ENCODE assay signal across 9 mouse cellular contexts in genomic region chr1:82429061-82429460, GRCm38 (mm10).
A peak's percentile ranks its signal among the peaks of the same experiment; 100 is the strongest.
DNase-seq lines count a peak whose midpoint lies in the region; ATAC-seq lines count a peak whose summit lies in the region.
"Had no signal": no experiment of that assay in that cellular context is flagged by ENCODE, and none has a peak within 500 bp of the region (broad histone marks: within the 10 kb centered on the region; RNA-seq: fewer than 3 reads in every experiment).

No protein-coding gene starts in this region.

- no peak overlapping the region for H3K4me2 ChIP-seq in hindbrain, embryonic 13.5 days
- H3K4me2 ChIP-seq: neural tube, embryonic 12.5 days had no signal

- H3K4me3 ChIP-seq in hindbrain, embryonic 13.5 days, result no peak overlapping the region
- H3K4me3 ChIP-seq: neural tube, embryonic 12.5 days had no signal

- no peaks in the 10 kb centered on the region for H3K36me3 ChIP-seq in hindbrain, embryonic 13.5 days
- H3K36me3 ChIP-seq: neural tube, embryonic 12.5 days had no signal

- H3K9me3 ChIP-seq in hindbrain, embryonic 13.5 days, result no peaks in the 10 kb centered on the region
- H3K9me3 ChIP-seq: neural tube, embryonic 12.5 days had no signal

- 56% methylated on average over 1 of the region's 1 CpGs for WGBS in hindbrain, embryonic 13.5 days

- H3K27me3 ChIP-seq in hindbrain, embryonic 13.5 days, result no peaks in the 10 kb centered on the region
- H3K27me3 ChIP-seq: neural tube, embryonic 12.5 days had no signal

- DNase-seq in heart, postnatal 4 days, result peak; percentile 44
- DNase-seq in heart, adult 9 months (ENCODE audit: low spot score in 2 of 2), result no peak
- peak; percentile 19 for DNase-seq in R1 (ENCODE audit: low read depth, low spot score)
- DNase-seq in kidney, adult 11 months, result peak; percentile 69
- peak; percentile 76 for DNase-seq in lung, postnatal 10 days
- DNase-seq in spleen, adult 18-20 months, result no peak

- ATAC-seq in hindbrain, embryonic 13.5 days (ENCODE audit: low FRiP score), result no peak
- ATAC-seq in cerebellum, adult (ENCODE audit: insufficient number of reproducible peaks, low FRiP score, low TSS enrichment), result no peak

- no peak overlapping the region for H3K27ac ChIP-seq in hindbrain, embryonic 13.5 days
- H3K27ac ChIP-seq: neural tube, embryonic 12.5 days had no signal

- H3K4me1 ChIP-seq in hindbrain, embryonic 13.5 days (replicated peaks), result peaks cover 6% of the 10 kb centered on the region; the same call in 1 of the 2 replicates

- no peak overlapping the region for H3K9ac ChIP-seq in hindbrain, embryonic 13.5 days
- H3K9ac ChIP-seq: neural tube, embryonic 12.5 days had no signal

Comparison
In these comparisons a context has a peak if more than half of its experiments do, and no peak if none do; other contexts are left out.
1. DNase-seq: peak in heart, postnatal 4 days (single experiment), R1 (single experiment), kidney, adult 11 months (single experiment) and lung, postnatal 10 days (single experiment); none in heart, adult 9 months (0 of 2) and spleen, adult 18-20 months (0 of 2).